Mouse (Mus musculus): ENCODE data around the gene 4930535I16Rik. TPM values are rescaled to one million over a fixed set of nuclear protein-coding genes. Genes with fewer than 3 reads are reported as not detected.
"Not testable (repeated sequence)": the region's sequence is repeated elsewhere in the genome, so short reads cannot be mapped to it uniquely, and the experiment has no call there.

Gene 4930535I16Rik
- polyA plus RNA-seq (2015; fragmentation: Nextera tagmentation; extraction: Ambion mirVana) = not detected in 2 replicates

- Histone ChIP-seq H3K36me3 (peaks cover 28% of the 10 kb centered on the region), H3K4me1 (peaks cover 18% of the 10 kb centered on the region), H3K27me3 (no peaks in the 10 kb centered on the region), H3K4me3 (peak within 1 kb of the TSS; percentile 86), H3K9me3 (no peaks in the 10 kb centered on the region), H3K4me2 (peak within 1 kb of the TSS; percentile 79), H3K9ac (peak within 1 kb of the TSS; percentile 99), H3K27ac (peak within 1 kb of the TSS; percentile 88)
- ATAC-seq (ENCODE audit: insufficient number of reproducible peaks, low FRiP score, low TSS enrichment, low read depth) = peak; percentile 16; the same call in 1 of the 2 replicates
- under 1% methylated on average over 51 of the region's 63 CpGs for WGBS
These were observed at the start of gene 4930535I16Rik for GRCm38 (mm10) chr4:123917548-123918140. 4930535I16Rik (minus strand) TSS chr4:123918022.

- no peak for ATAC-seq (ENCODE audit: insufficient number of reproducible peaks, low FRiP score, low TSS enrichment, low read depth)
- WGBS = 44% methylated on average over 9 of the region's 9 CpGs
These were observed 44.9 kb upstream of the 4930535I16Rik start for GRCm38 (mm10) chr4:123962721-123963120.

GRCm38 (mm10) chr4:123960955-123961354, 43.1 kb upstream of the 4930535I16Rik start:
- 30% methylated on average over 4 of the region's 4 CpGs for WGBS
- no peak for ATAC-seq (ENCODE audit: insufficient number of reproducible peaks, low FRiP score, low TSS enrichment, low read depth)

More at GRCm38 (mm10) chr4:123962721-123963120, 44.9 kb upstream of the 4930535I16Rik start:
- H3K9ac ChIP-seq = no peak overlapping the region
- no peaks in the 10 kb centered on the region for H3K9me3 ChIP-seq
- H3K4me3 ChIP-seq = no peak overlapping the region
- H3K27me3 ChIP-seq = peaks cover 8% of the 10 kb centered on the region
- no peak overlapping the region for H3K4me2 ChIP-seq
- no peaks in the 10 kb centered on the region for H3K36me3 ChIP-seq
- peaks cover 2% of the 10 kb centered on the region for H3K4me1 ChIP-seq
- no peak overlapping the region for H3K27ac ChIP-seq

GRCm38 (mm10) chr4:123957891-123958290, 40.1 kb upstream of the 4930535I16Rik start:
- H3K4me1 ChIP-seq = peaks cover 14% of the 10 kb centered on the region
- WGBS = 46% methylated on average over 4 of the region's 4 CpGs
- no peak overlapping the region for H3K4me3 ChIP-seq

More at GRCm38 (mm10) chr4:123960955-123961354, 43.1 kb upstream of the 4930535I16Rik start:
- no peaks in the 10 kb centered on the region for H3K36me3 ChIP-seq
- H3K27me3 ChIP-seq = peaks cover 25% of the 10 kb centered on the region
- peaks cover 14% of the 10 kb centered on the region for H3K4me1 ChIP-seq
- no peak overlapping the region for H3K4me3 ChIP-seq
- no peak overlapping the region for H3K27ac ChIP-seq
- H3K9me3 ChIP-seq = no peaks in the 10 kb centered on the region
- no peak overlapping the region for H3K4me2 ChIP-seq
- H3K9ac ChIP-seq = no peak overlapping the region

GRCm38 (mm10) chr4:123957492-123957808, 39.6 kb upstream of the 4930535I16Rik start:
- Histone ChIP-seq H3K9me3 (no peaks in the 10 kb centered on the region), H3K4me3 (no peak overlapping the region), H3K36me3 (no peaks in the 10 kb centered on the region), H3K27ac (no peak overlapping the region), H3K27me3 (peaks cover 29% of the 10 kb centered on the region), H3K9ac (no peak overlapping the region), H3K4me2 (peak overlapping the region; percentile 38), H3K4me1 (peaks cover 14% of the 10 kb centered on the region)
- 55% methylated on average over 4 of the region's 4 CpGs for WGBS
- no peak for ATAC-seq (ENCODE audit: insufficient number of reproducible peaks, low FRiP score, low TSS enrichment, low read depth)

More at GRCm38 (mm10) chr4:123957891-123958290, 40.1 kb upstream of the 4930535I16Rik start:
- no peaks in the 10 kb centered on the region for H3K9me3 ChIP-seq
- ATAC-seq (ENCODE audit: insufficient number of reproducible peaks, low FRiP score, low TSS enrichment, low read depth) = no peak
- no peak overlapping the region for H3K4me2 ChIP-seq
- H3K36me3 ChIP-seq = no peaks in the 10 kb centered on the region
- H3K27me3 ChIP-seq = peaks cover 29% of the 10 kb centered on the region
- no peak overlapping the region for H3K9ac ChIP-seq
- no peak overlapping the region for H3K27ac ChIP-seq

- no peak overlapping the region for H3K9ac ChIP-seq
- no peak for ATAC-seq (ENCODE audit: insufficient number of reproducible peaks, low FRiP score, low TSS enrichment, low read depth)
- peaks cover 14% of the 10 kb centered on the region for H3K4me1 ChIP-seq
- no peaks in the 10 kb centered on the region for H3K36me3 ChIP-seq
- peak overlapping the region; percentile 38 for H3K4me2 ChIP-seq
- peak overlapping the region; percentile 19 for H3K4me3 ChIP-seq
- H3K27ac ChIP-seq = no peak overlapping the region
- 4% methylated on average over 31 of the region's 31 CpGs for WGBS
- peaks cover 27% of the 10 kb centered on the region for H3K27me3 ChIP-seq
- no peaks in the 10 kb centered on the region for H3K9me3 ChIP-seq
These were observed 39.1 kb upstream of the 4930535I16Rik start for GRCm38 (mm10) chr4:123956703-123957491.

- ATAC-seq (ENCODE audit: insufficient number of reproducible peaks, low FRiP score, low TSS enrichment, low read depth) = no peak
These were observed 34.2 kb upstream of the 4930535I16Rik start for GRCm38 (mm10) chr4:123952059-123952458.

GRCm38 (mm10) chr4:123949649-123950048, 31.8 kb upstream of the 4930535I16Rik start:
- Histone ChIP-seq H3K9me3 (no peaks in the 10 kb centered on the region), H3K9ac (no peak overlapping the region), H3K4me3 (no peak overlapping the region), H3K36me3 (no peaks in the 10 kb centered on the region), H3K27ac (no peak overlapping the region), H3K4me1 (no peaks in the 10 kb centered on the region), H3K27me3 (peaks cover 15% of the 10 kb centered on the region), H3K4me2 (no peak overlapping the region)
- ATAC-seq (ENCODE audit: insufficient number of reproducible peaks, low FRiP score, low TSS enrichment, low read depth) = no peak
- 73% methylated on average over 10 of the region's 10 CpGs for WGBS

More at GRCm38 (mm10) chr4:123952059-123952458, 34.2 kb upstream of the 4930535I16Rik start:
- Histone ChIP-seq H3K27me3 (peaks cover 29% of the 10 kb centered on the region), H3K9ac (no peak overlapping the region), H3K9me3 (no peaks in the 10 kb centered on the region), H3K4me1 (peaks cover 5% of the 10 kb centered on the region), H3K4me2 (no peak overlapping the region), H3K4me3 (no peak overlapping the region), H3K36me3 (no peaks in the 10 kb centered on the region), H3K27ac (no peak overlapping the region)
- WGBS = 31% methylated on average over 8 of the region's 8 CpGs

GRCm38 (mm10) chr4:123948901-123949300, 31.1 kb upstream of the 4930535I16Rik start:
- Histone ChIP-seq H3K9ac (no peak overlapping the region), H3K9me3 (no peaks in the 10 kb centered on the region), H3K4me1 (no peaks in the 10 kb centered on the region), H3K27me3 (peaks cover 15% of the 10 kb centered on the region), H3K4me2 (no peak overlapping the region), H3K27ac (no peak overlapping the region), H3K36me3 (no peaks in the 10 kb centered on the region), H3K4me3 (no peak overlapping the region)
- 52% methylated on average over 6 of the region's 6 CpGs for WGBS
- ATAC-seq (ENCODE audit: insufficient number of reproducible peaks, low FRiP score, low TSS enrichment, low read depth) = no peak

GRCm38 (mm10) chr4:123947149-123947548, 29.3 kb upstream of the 4930535I16Rik start:
- Histone ChIP-seq H3K36me3 (no peaks in the 10 kb centered on the region), H3K9ac (no peak overlapping the region), H3K4me3 (no peak overlapping the region), H3K9me3 (no peaks in the 10 kb centered on the region), H3K4me2 (no peak overlapping the region), H3K27ac (no peak overlapping the region), H3K27me3 (peaks cover 10% of the 10 kb centered on the region; the same call in 1 of the 2 replicates), H3K4me1 (no peaks in the 10 kb centered on the region)
- ATAC-seq (ENCODE audit: insufficient number of reproducible peaks, low FRiP score, low TSS enrichment, low read depth) = no peak
- 58% methylated on average over 5 of the region's 5 CpGs for WGBS

GRCm38 (mm10) chr4:123946701-123947100, 28.9 kb upstream of the 4930535I16Rik start:
- Histone ChIP-seq H3K36me3 (no peaks in the 10 kb centered on the region), H3K9me3 (no peaks in the 10 kb centered on the region), H3K27ac (no peak overlapping the region), H3K27me3 (peaks cover 12% of the 10 kb centered on the region; the same call in 1 of the 2 replicates), H3K4me3 (no peak overlapping the region), H3K4me2 (no peak overlapping the region), H3K9ac (no peak overlapping the region), H3K4me1 (no peaks in the 10 kb centered on the region)
- WGBS = 71% methylated on average over 4 of the region's 4 CpGs
- no peak for ATAC-seq (ENCODE audit: insufficient number of reproducible peaks, low FRiP score, low TSS enrichment, low read depth)

GRCm38 (mm10) chr4:123940878-123941277, 23.1 kb upstream of the 4930535I16Rik start:
- peaks cover 14% of the 10 kb centered on the region for H3K36me3 ChIP-seq
- not testable (repeated sequence) for H3K27me3 ChIP-seq; ATAC-seq (ENCODE audit: insufficient number of reproducible peaks, low FRiP score, low TSS enrichment, low read depth); H3K4me1 ChIP-seq; H3K4me3 ChIP-seq; H3K9ac ChIP-seq; H3K9me3 ChIP-seq; H3K4me2 ChIP-seq; H3K27ac ChIP-seq
- WGBS = 71% methylated on average over 7 of the region's 7 CpGs
